Comparison of ENCODE assay signal across 22 mouse cellular contexts in genomic region chr7:35191276-35191675, GRCm38 (mm10). TPM values are rescaled to one million over a fixed set of nuclear protein-coding genes. Genes with fewer than 3 reads are reported as not detected.
DNase-seq lines count a peak whose midpoint lies in the region; ATAC-seq lines count a peak whose summit lies in the region.
"Had no signal": no experiment of that assay in that cellular context is flagged by ENCODE, and none has a peak within 500 bp of the region (broad histone marks: within the 10 kb centered on the region; RNA-seq: fewer than 3 reads in every experiment).

No protein-coding gene starts in this region.

- no peak overlapping the region for H3K4me3 ChIP-seq in kidney, embryonic 15.5 days (replicated peaks)
- H3K4me3 ChIP-seq in kidney, embryonic 14.5 days (ENCODE audit: low read length): no peak overlapping the region
- H3K4me3 ChIP-seq: forebrain, embryonic 10.5 days; heart, adult 2 months; heart, embryonic 15.5 days; hindbrain, embryonic 13.5 days had no signal

- intact Hi-C loops in left cerebral cortex, postnatal 14 days (cut with DNase I): no loop called here

- H3K9ac ChIP-seq in kidney, embryonic 15.5 days: no peak overlapping the region
- no peak overlapping the region for H3K9ac ChIP-seq in kidney, embryonic 14.5 days (ENCODE audit: low read depth, low read length)
- H3K9ac ChIP-seq: heart, embryonic 15.5 days; hindbrain, embryonic 13.5 days had no signal

- no peaks in the 10 kb centered on the region for H3K36me3 ChIP-seq in kidney, embryonic 15.5 days
- H3K36me3 ChIP-seq in kidney, embryonic 14.5 days (ENCODE audit: control insufficient read depth, insufficient read depth, low read length): no peaks in the 10 kb centered on the region
- H3K36me3 ChIP-seq: forebrain, embryonic 10.5 days; heart, embryonic 15.5 days; hindbrain, embryonic 13.5 days had no signal

- 36% methylated on average over 2 of the region's 2 CpGs for WGBS in kidney, embryonic 15.5 days
- 33% methylated on average over 2 of the region's 2 CpGs for WGBS in kidney, embryonic 14.5 days

- H3K4me2 ChIP-seq in kidney, embryonic 15.5 days: no peak overlapping the region
- no peak overlapping the region for H3K4me2 ChIP-seq in kidney, embryonic 14.5 days (replicated peaks; ENCODE audit: low read depth, low read length)
- H3K4me2 ChIP-seq: heart, embryonic 11.5 days; heart, embryonic 15.5 days; hindbrain, embryonic 13.5 days had no signal

- peaks cover 3% of the 10 kb centered on the region for H3K4me1 ChIP-seq in kidney, embryonic 15.5 days
- H3K4me1 ChIP-seq in kidney, embryonic 14.5 days (ENCODE audit: control insufficient read depth, insufficient read depth, low read length): no peaks in the 10 kb centered on the region

- peak; percentile 9 for DNase-seq in 3T3-L1 (ENCODE audit: low read depth, low spot score)
- peak; percentile 33 for DNase-seq in embryo, embryonic 10.5 days (ENCODE audit: low spot score)
- DNase-seq in fibroblast of lung, adult 2 months (ENCODE audit: low read depth): peak; percentile 19
- peak; percentile 64 for DNase-seq in retina, embryonic 14.5 days (ENCODE audit: low spot score)
- DNase-seq in left cerebral cortex, postnatal 14 days (ENCODE audit: low spot score in 2 of 2): no peak
- DNase-seq: adrenal gland, postnatal 10 days; cerebellum, adult 11 months; cerebellum, adult 9-10 months; cerebellum, postnatal 25 days; gastrocnemius, postnatal 10 days; heart, adult 2 months; heart, postnatal 14 days had no signal

- peaks cover 28% of the 10 kb centered on the region for H3K27me3 ChIP-seq in kidney, embryonic 15.5 days
- H3K27me3 ChIP-seq in kidney, embryonic 14.5 days (ENCODE audit: control insufficient read depth, insufficient read depth, low read length): peaks cover 24% of the 10 kb centered on the region

- H3K9me3 ChIP-seq in kidney, embryonic 15.5 days (replicated peaks): no peaks in the 10 kb centered on the region
- H3K9me3 ChIP-seq in kidney, embryonic 14.5 days (ENCODE audit: control insufficient read depth, low read length): no peaks in the 10 kb centered on the region
- H3K9me3 ChIP-seq: forebrain, embryonic 10.5 days; heart, embryonic 15.5 days; hindbrain, embryonic 13.5 days had no signal

- no peak overlapping the region for H3K27ac ChIP-seq in kidney, embryonic 15.5 days
- no peak overlapping the region for H3K27ac ChIP-seq in kidney, embryonic 14.5 days (ENCODE audit: low read depth, low read length)
- H3K27ac ChIP-seq: forebrain, embryonic 10.5 days; heart, adult 2 months; heart, embryonic 15.5 days; hindbrain, embryonic 13.5 days had no signal

- ATAC-seq in kidney, embryonic 15.5 days (replicated peaks; ENCODE audit: low FRiP score): no peak
- ATAC-seq in kidney, embryonic 14.5 days (ENCODE audit: low FRiP score, low TSS enrichment): no peak
- ATAC-seq: forebrain, embryonic 14.5 days; hindbrain, postnatal 0 days had no signal

RNA-seq across cellular contexts. Expression of gene Slc7a10, which starts 5.1 kb away (rescaled TPM):
- 10 to 100 TPM; 45.4 to 48.0 TPM for total RNA-seq in left cerebral cortex, postnatal 14 days (2021)
- 1.1 and 2.4 TPM in 2 replicates for polyA plus RNA-seq in kidney, embryonic 15.5 days (2015; fragmentation: Nextera tagmentation; extraction: Ambion mirVana)
- 0.47 and 0.70 TPM in 2 replicates for polyA plus RNA-seq in kidney, embryonic 14.5 days (2014; fragmentation: Nextera tagmentation; extraction: Ambion mirVana)
- total RNA-seq: ES-E14; hematopoietic stem cell, adult 5-6 weeks had no signal

RNA-seq across cellular contexts. Expression of gene Lrp3, which starts 24.0 kb away (rescaled TPM):
- 10 to 100 TPM; 83.8 to 84.6 TPM for total RNA-seq in left cerebral cortex, postnatal 14 days (2021)
- 5.2 and 6.3 TPM in 2 replicates for polyA plus RNA-seq in kidney, embryonic 15.5 days (2015; fragmentation: Nextera tagmentation; extraction: Ambion mirVana)
- polyA plus RNA-seq in kidney, embryonic 14.5 days (2014; fragmentation: Nextera tagmentation; extraction: Ambion mirVana): 7.6 and 9.7 TPM in 2 replicates
- total RNA-seq: hematopoietic stem cell, adult 5-6 weeks had no signal

Comparison
In these comparisons a context has a peak if more than half of its experiments do, and no peak if none do; other contexts are left out.
1. DNase-seq: peak in 3T3-L1 (single experiment), embryo, embryonic 10.5 days (single experiment), fibroblast of lung, adult 2 months (single experiment) and retina, embryonic 14.5 days (single experiment); none in left cerebral cortex, postnatal 14 days (0 of 2).